Mouse (Mus musculus): ENCODE results near the gene Car9. TPM values are rescaled to one million over a fixed set of nuclear protein-coding genes. Genes with fewer than 3 reads are reported as not detected.

Gene Car9
- polyA plus RNA-seq, 1 experiment from 2014 or later, result 0.85 TPM

- H3K4me3 ChIP-seq (replicated peaks), result no peak overlapping the region
- peaks cover 64% of the 10 kb centered on the region for H3K4me1 ChIP-seq (replicated peaks)
- peaks cover 30% of the 10 kb centered on the region for H3K36me3 ChIP-seq
These were observed 10.2 kb upstream of the Car9 start for GRCm38 (mm10) chr4:43496587-43496986.

GRCm38 (mm10) chr4:43497405-43497804 lies 9.4 kb upstream of the Car9 start:
- Histone ChIP-seq H3K9me3 (replicated peaks) (no peaks in the 10 kb centered on the region), H3K27ac (no peak overlapping the region), H3K4me2 (peak overlapping the region; percentile 78), H3K9ac (peak overlapping the region; percentile 89), H3K36me3 (peaks cover 30% of the 10 kb centered on the region), H3K27me3 (no peaks in the 10 kb centered on the region; the same call in 1 of the 2 replicates), H3K4me3 (replicated peaks) (peak overlapping the region; percentile 80), H3K4me1 (replicated peaks) (peaks cover 58% of the 10 kb centered on the region)
- ATAC-seq (ENCODE audit: low read depth), result no peak
- DNase-seq, result no peak
- WGBS (ENCODE audit: insufficient replicate concordance), result 89% methylated on average over 8 of the region's 8 CpGs

More at GRCm38 (mm10) chr4:43496587-43496986, 10.2 kb upstream of the Car9 start:
- DNase-seq (no peak), ATAC-seq (ENCODE audit: low read depth) (no peak)
- Histone ChIP-seq H3K9ac (no peak overlapping the region), H3K27ac (no peak overlapping the region), H3K27me3 (no peaks in the 10 kb centered on the region; the same call in 1 of the 2 replicates), H3K4me2 (no peak overlapping the region), H3K9me3 (replicated peaks) (no peaks in the 10 kb centered on the region)
- WGBS (ENCODE audit: insufficient replicate concordance), result 67% methylated on average over 6 of the region's 6 CpGs

GRCm38 (mm10) chr4:43497946-43498345 lies 8.8 kb upstream of the Car9 start:
- Histone ChIP-seq H3K9ac (peak overlapping the region; percentile 89), H3K4me3 (replicated peaks) (peak overlapping the region; percentile 80), H3K36me3 (peaks cover 30% of the 10 kb centered on the region), H3K4me2 (peak overlapping the region; percentile 78), H3K27ac (0 out of 2 replicates have a peak overlapping the region, but pooled peaks have one; percentile 9), H3K4me1 (replicated peaks) (peaks cover 57% of the 10 kb centered on the region), H3K27me3 (no peaks in the 10 kb centered on the region; the same call in 1 of the 2 replicates), H3K9me3 (replicated peaks) (no peaks in the 10 kb centered on the region)
- no peak for DNase-seq
- ATAC-seq (ENCODE audit: low read depth), result no peak
- 61% methylated on average over 4 of the region's 4 CpGs for WGBS (ENCODE audit: insufficient replicate concordance)

- H3K9ac ChIP-seq, result peak overlapping the region; percentile 89
- H3K4me1 ChIP-seq (replicated peaks), result peaks cover 59% of the 10 kb centered on the region
- no peaks in the 10 kb centered on the region; the same call in 1 of the 2 replicates for H3K27me3 ChIP-seq
- 6% methylated on average over 8 of the region's 8 CpGs for WGBS (ENCODE audit: insufficient replicate concordance)
- peak overlapping the region; percentile 80 for H3K4me3 ChIP-seq (replicated peaks)
- DNase-seq (no peak), ATAC-seq (ENCODE audit: low read depth) (peak; percentile 57)
- H3K27ac ChIP-seq, result peak overlapping the region; percentile 80
- peak overlapping the region; percentile 78 for H3K4me2 ChIP-seq
- no peaks in the 10 kb centered on the region for H3K9me3 ChIP-seq (replicated peaks)
- H3K36me3 ChIP-seq, result peaks cover 30% of the 10 kb centered on the region
These were observed 7.8 kb upstream of the Car9 start for GRCm38 (mm10) chr4:43498983-43499382.

- DNase-seq (peak; percentile 85), ATAC-seq (ENCODE audit: low read depth) (peak; percentile 91)
- Histone ChIP-seq H3K9ac (peak within 1 kb of the TSS; percentile 89), H3K9me3 (replicated peaks) (no peaks in the 10 kb centered on the region), H3K4me2 (peak within 1 kb of the TSS; percentile 78), H3K27ac (peak within 1 kb of the TSS; percentile 80), H3K4me1 (replicated peaks) (peaks cover 59% of the 10 kb centered on the region), H3K27me3 (no peaks in the 10 kb centered on the region; the same call in 1 of the 2 replicates), H3K4me3 (replicated peaks) (peak within 1 kb of the TSS; percentile 80), H3K36me3 (peaks cover 30% of the 10 kb centered on the region)
- WGBS (ENCODE audit: insufficient replicate concordance), result 7% methylated on average over 50 of the region's 50 CpGs
These were observed 7.1 kb upstream of the Car9 start, which contains the start of gene Arhgef39 for GRCm38 (mm10) chr4:43499407-43500333. Arhgef39 (minus strand) TSS chr4:43499695.

GRCm38 (mm10) chr4:43503041-43503440 lies 3.7 kb upstream of the Car9 start:
- DNase-seq, result no peak
- ATAC-seq (ENCODE audit: low read depth), result no peak
- Histone ChIP-seq H3K27ac (no peak overlapping the region), H3K9me3 (replicated peaks) (no peaks in the 10 kb centered on the region), H3K27me3 (peaks cover 12% of the 10 kb centered on the region), H3K36me3 (no peaks in the 10 kb centered on the region), H3K9ac (no peak overlapping the region), H3K4me3 (replicated peaks) (no peak overlapping the region), H3K4me1 (replicated peaks) (peaks cover 38% of the 10 kb centered on the region), H3K4me2 (no peak overlapping the region)
- 69% methylated on average over 2 of the region's 2 CpGs for WGBS (ENCODE audit: insufficient replicate concordance)

- ATAC-seq (ENCODE audit: low read depth), result no peak
- H3K4me1 ChIP-seq (replicated peaks), result peaks cover 38% of the 10 kb centered on the region
- H3K9ac ChIP-seq, result no peak overlapping the region
- no peak overlapping the region for H3K4me3 ChIP-seq (replicated peaks)
- no peaks in the 10 kb centered on the region for H3K9me3 ChIP-seq (replicated peaks)
- no peak for DNase-seq
- H3K27ac ChIP-seq, result no peak overlapping the region
- H3K4me2 ChIP-seq, result no peak overlapping the region
- 67% methylated on average over 6 of the region's 6 CpGs for WGBS (ENCODE audit: insufficient replicate concordance)
- H3K27me3 ChIP-seq, result peaks cover 12% of the 10 kb centered on the region
- no peaks in the 10 kb centered on the region for H3K36me3 ChIP-seq
These were observed 3.3 kb upstream of the Car9 start for GRCm38 (mm10) chr4:43503506-43503905.

- H3K36me3 ChIP-seq, result no peaks in the 10 kb centered on the region
- no peak overlapping the region for H3K4me2 ChIP-seq
- DNase-seq (no peak), ATAC-seq (ENCODE audit: low read depth) (no peak)
- no peak overlapping the region for H3K27ac ChIP-seq
- 23% methylated on average over 4 of the region's 4 CpGs for WGBS (ENCODE audit: insufficient replicate concordance)
- peaks cover 39% of the 10 kb centered on the region for H3K4me1 ChIP-seq (replicated peaks)
- peaks cover 12% of the 10 kb centered on the region for H3K27me3 ChIP-seq
- H3K9me3 ChIP-seq (replicated peaks), result no peaks in the 10 kb centered on the region
- no peak overlapping the region for H3K9ac ChIP-seq
- H3K4me3 ChIP-seq (replicated peaks), result no peak overlapping the region
These were observed 2.5 kb upstream of the Car9 start for GRCm38 (mm10) chr4:43504269-43504668.

- no peak for ATAC-seq (ENCODE audit: low read depth)
- 78% methylated on average over 8 of the region's 8 CpGs for WGBS (ENCODE audit: insufficient replicate concordance)
- H3K36me3 ChIP-seq, result no peaks in the 10 kb centered on the region
- H3K9me3 ChIP-seq (replicated peaks), result no peaks in the 10 kb centered on the region
- no peak overlapping the region for H3K4me3 ChIP-seq (replicated peaks)
- H3K27ac ChIP-seq, result no peak overlapping the region
- H3K4me2 ChIP-seq, result no peak overlapping the region
- no peak overlapping the region for H3K9ac ChIP-seq
- H3K4me1 ChIP-seq (replicated peaks), result peaks cover 33% of the 10 kb centered on the region
- H3K27me3 ChIP-seq, result peaks cover 12% of the 10 kb centered on the region
- DNase-seq, result no peak
These were observed 692 bp upstream of the Car9 start for GRCm38 (mm10) chr4:43506074-43506473.

- Histone ChIP-seq H3K4me1 (replicated peaks) (peaks cover 33% of the 10 kb centered on the region), H3K4me3 (replicated peaks) (peak overlapping the region; percentile 61), H3K9me3 (replicated peaks) (no peaks in the 10 kb centered on the region), H3K27me3 (peaks cover 16% of the 10 kb centered on the region; the same call in 1 of the 2 replicates), H3K9ac (peak overlapping the region; percentile 67), H3K27ac (no peak overlapping the region), H3K36me3 (no peaks in the 10 kb centered on the region), H3K4me2 (peak overlapping the region; percentile 77)
- ATAC-seq (ENCODE audit: low read depth), result peak; percentile 57
- no peak for DNase-seq
- 6% methylated on average over 21 of the region's 22 CpGs for WGBS (ENCODE audit: insufficient replicate concordance)
These were observed 1.3 kb downstream of the Car9 start for GRCm38 (mm10) chr4:43507938-43508665.

GRCm38 (mm10) chr4:43508666-43508997 lies 1.9 kb downstream of the Car9 start:
- H3K4me3 ChIP-seq (replicated peaks), result peak overlapping the region; percentile 61
- peak; percentile 61 for DNase-seq
- ATAC-seq (ENCODE audit: low read depth), result peak; percentile 77
- H3K36me3 ChIP-seq, result no peaks in the 10 kb centered on the region
- H3K9me3 ChIP-seq (replicated peaks), result no peaks in the 10 kb centered on the region
- peak overlapping the region; percentile 77 for H3K4me2 ChIP-seq
- peaks cover 32% of the 10 kb centered on the region for H3K4me1 ChIP-seq (replicated peaks)
- peaks cover 16% of the 10 kb centered on the region; the same call in 1 of the 2 replicates for H3K27me3 ChIP-seq
- peak overlapping the region; percentile 67 for H3K9ac ChIP-seq
- 1% methylated on average over 13 of the region's 13 CpGs for WGBS (ENCODE audit: insufficient replicate concordance)
- no peak overlapping the region for H3K27ac ChIP-seq

All from liver, embryonic 13.5 days (tissue).